Mouse (Mus musculus) spleen, adult 2 months (tissue): ENCODE measurements at regions not wholly inside any gene's neighbourhood (a gene's known extent, or its start where the extent isn't known, plus 50 kb on each side); places are given as distances from the start of the nearest gene placed in this dataset.

Experiments
- DNase-seq, 2 experiments: peaks; one replicate each; pipeline versions ENCODE4 v3.0.0 to v3.0.0-alpha.2; 2012 to 2021; ENCODE audit warnings: low spot score in 2 of 2, low read depth in 1 of 2
- H3K27ac ChIP-seq: fragments of 200-500 bp; 2 replicates; pipeline ENCODE4 v1.5.1; 2012; ENCODE audit warnings: low read length, inconsistent platforms; ENCODE audit not compliant: insufficient read depth
- H3K27me3 ChIP-seq: fragments of 200-500 bp; 2 replicates; pipeline ENCODE4 v1.6.1; 2012; ENCODE audit warnings: mild to moderate bottlenecking, moderate library complexity, low read length, inconsistent platforms; ENCODE audit not compliant: control insufficient read depth, insufficient read depth
- H3K36me3 ChIP-seq: fragments of 200-500 bp; 2 replicates; pipeline ENCODE4 v1.6.1; 2012; ENCODE audit warnings: mild to moderate bottlenecking, low read length, inconsistent platforms; ENCODE audit not compliant: control insufficient read depth, insufficient read depth
- H3K4me1 ChIP-seq: fragments of 200-500 bp; 2 replicates; pipeline ENCODE4 v1.6.1; 2011; ENCODE audit warnings: inconsistent platforms; ENCODE audit not compliant: control insufficient read depth, insufficient read depth, insufficient read length
- H3K4me3 ChIP-seq: fragments of 200-500 bp; 2 replicates; pipeline ENCODE4 v1.5.1; 2011; ENCODE audit warnings: mild to moderate bottlenecking, inconsistent platforms; ENCODE audit not compliant: insufficient read depth, insufficient read length; ENCODE audit errors: extremely low read depth
- CTCF ChIP-seq: fragments of 200-500 bp; IDR thresholded peaks from 2 replicates; pipeline ENCODE4 v1.5.1; 2011; ENCODE audit warnings: mild to moderate bottlenecking, inconsistent platforms; ENCODE audit not compliant: insufficient read depth, insufficient read length, insufficient replicate concordance; ENCODE audit errors: extremely low read depth
- POLR2A ChIP-seq: fragments of 200-500 bp; IDR thresholded peaks from 2 replicates; pipeline ENCODE4 v1.6.1; 2011; ENCODE audit warnings: low read depth, low read length, inconsistent platforms
- WGBS: fragments of 180-500 bp; shearing (Covaris S2); methylation state at CpG from one replicate; pipeline ENCODE4 v1.1.7; 2018; 5-methylcytosine and 5-hydroxymethylcytosine counted together

GRCm38 (mm10) chr17:45905596-45905995 is 126.6 kb downstream of the Vegfa start:
- TF ChIP-seq POLR2A = no peak
- no peak for TF ChIP-seq CTCF
- 72% methylated on average over 7 of the region's 7 CpGs for WGBS
- H3K27ac ChIP-seq = no peak overlapping the region
- no peaks in the 10 kb centered on the region for H3K4me1 ChIP-seq
- no peaks in the 10 kb centered on the region for H3K27me3 ChIP-seq
- no peak for DNase-seq
- no peak overlapping the region for H3K4me3 ChIP-seq
- no peaks in the 10 kb centered on the region for H3K36me3 ChIP-seq

- Histone ChIP-seq H3K4me1 (no peaks in the 10 kb centered on the region), H3K27me3 (no peaks in the 10 kb centered on the region), H3K27ac (no peak overlapping the region), H3K4me3 (no peak overlapping the region), H3K36me3 (no peaks in the 10 kb centered on the region)
- WGBS = 81% methylated on average over 4 of the region's 4 CpGs
- DNase-seq = no peak
- TF ChIP-seq CTCF = no peak
- no peak for TF ChIP-seq POLR2A
Observed at GRCm38 (mm10) chr17:45904251-45904650, 127.9 kb downstream of the Vegfa start.

DNA sequence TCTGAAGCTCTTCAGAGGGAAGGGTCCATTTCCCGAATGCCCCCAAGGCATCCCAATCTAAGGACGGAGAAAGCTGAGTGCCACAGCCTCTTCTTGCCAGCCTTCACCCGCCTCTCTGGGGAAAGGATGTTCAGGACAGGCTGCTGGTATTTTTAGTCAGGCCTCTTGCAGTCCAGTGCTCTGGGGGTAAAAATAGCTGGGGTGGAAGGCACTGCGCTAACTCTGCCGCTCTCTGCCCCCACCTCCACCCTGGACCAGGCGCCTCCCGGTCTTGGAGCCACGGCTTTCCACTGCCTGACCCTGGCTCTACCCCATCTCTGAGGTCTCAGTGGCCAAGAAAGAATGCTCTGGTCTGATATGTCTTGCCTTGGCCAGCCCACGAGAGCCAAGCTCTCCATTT is 128.9 kb downstream of the Vegfa start:
- no peak overlapping the region for H3K27ac ChIP-seq
- H3K36me3 ChIP-seq = no peaks in the 10 kb centered on the region
- H3K4me1 ChIP-seq = no peaks in the 10 kb centered on the region
- whole genome bisulfite sequencing = 89% methylated on average over 9 of the region's 9 CpGs
- TF ChIP-seq CTCF = no peak
- no peak for TF ChIP-seq POLR2A
- no peaks in the 10 kb centered on the region for H3K27me3 ChIP-seq
- H3K4me3 ChIP-seq = no peak overlapping the region
- no peak for DNase-seq

DNA sequence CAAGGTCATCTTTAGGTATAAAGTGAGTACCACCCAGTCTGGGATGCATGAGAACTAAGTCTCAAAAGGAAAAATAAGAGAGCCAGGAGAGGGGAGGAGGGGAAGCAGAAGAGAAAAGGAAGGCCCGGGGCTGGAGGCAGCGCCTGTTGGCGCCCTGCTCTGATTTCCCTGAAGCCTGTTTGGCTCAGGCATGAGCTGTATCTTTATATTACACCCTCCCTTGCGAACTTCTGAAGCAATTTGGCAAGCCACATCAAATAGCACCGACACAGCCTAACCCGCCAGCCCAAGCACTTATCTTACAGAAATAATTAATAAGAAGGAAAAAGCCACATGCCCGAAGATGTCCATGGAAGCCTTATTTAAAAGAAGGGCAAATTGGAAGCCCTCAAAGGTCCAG is 129.5 kb downstream of the Vegfa start:
- no peak overlapping the region for H3K27ac ChIP-seq
- no peaks in the 10 kb centered on the region for H3K4me1 ChIP-seq
- TF ChIP-seq CTCF (no peak), POLR2A (no peak)
- no peaks in the 10 kb centered on the region for H3K27me3 ChIP-seq
- no peaks in the 10 kb centered on the region for H3K36me3 ChIP-seq
- H3K4me3 ChIP-seq = no peak overlapping the region
- DNase-seq = no peak
- 88% methylated on average over 7 of the region's 7 CpGs for WGBS

- no peak for DNase-seq
- WGBS = 87% methylated on average over 4 of the region's 4 CpGs
- Histone ChIP-seq H3K4me1 (no peaks in the 10 kb centered on the region), H3K36me3 (no peaks in the 10 kb centered on the region), H3K27me3 (no peaks in the 10 kb centered on the region), H3K27ac (no peak overlapping the region), H3K4me3 (no peak overlapping the region)
- TF ChIP-seq CTCF (no peak), POLR2A (no peak)
Observed at GRCm38 (mm10) chr17:45896922-45897302, 135.3 kb downstream of the Vegfa start.

DNA sequence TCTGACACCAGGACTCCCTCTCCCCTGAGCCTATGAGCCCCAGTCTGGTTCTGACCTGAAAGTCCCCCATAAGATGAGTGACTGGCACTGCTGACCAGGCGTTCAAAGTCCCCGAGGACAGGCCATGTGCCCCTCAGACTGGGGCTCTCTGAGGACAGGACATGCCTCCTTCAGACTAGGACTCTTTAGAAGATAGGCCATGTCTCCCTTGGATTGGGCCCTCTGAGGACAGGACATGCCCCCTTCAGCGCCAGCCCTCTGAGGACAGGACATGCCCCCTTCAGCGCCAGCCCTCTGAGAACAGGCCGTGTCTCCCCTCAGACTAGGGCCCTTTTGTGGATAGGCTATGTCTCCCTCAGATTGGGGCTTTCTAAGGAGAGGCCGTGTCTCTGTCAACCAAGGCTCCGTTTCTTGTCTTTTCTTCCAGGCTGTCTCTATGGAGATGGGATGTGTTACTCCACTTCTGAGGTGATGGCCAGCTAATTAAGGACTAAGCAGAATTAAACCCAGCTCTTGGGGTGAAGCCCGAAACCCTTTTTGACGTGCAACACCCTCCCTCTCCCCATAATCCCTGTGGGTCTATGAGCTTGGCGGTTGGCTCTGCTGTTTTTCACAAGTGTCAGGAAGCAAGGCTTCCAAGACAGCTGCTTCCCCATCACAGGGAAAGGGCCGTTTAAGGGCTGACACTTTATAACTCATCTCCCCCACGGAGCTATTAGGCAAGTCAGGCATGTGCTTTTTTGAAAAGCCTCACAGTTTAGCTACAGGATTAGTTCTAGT is 135.8 kb downstream of the Vegfa start:
- no peak overlapping the region for H3K4me3 ChIP-seq
- H3K27ac ChIP-seq = no peak overlapping the region
- no peak for DNase-seq
- TF ChIP-seq POLR2A (no peak), CTCF (no peak)
- 86% methylated on average over 12 of the region's 12 CpGs for WGBS
- no peaks in the 10 kb centered on the region for H3K36me3 ChIP-seq
- no peaks in the 10 kb centered on the region for H3K27me3 ChIP-seq
- H3K4me1 ChIP-seq = no peaks in the 10 kb centered on the region

- no peak for DNase-seq
- WGBS = 91% methylated on average over 5 of the region's 5 CpGs
Observed at GRCm38 (mm10) chr17:45894166-45894565, 138.0 kb downstream of the Vegfa start.

More at GRCm38 (mm10) chr17:45894166-45894565, 138.0 kb downstream of the Vegfa start:
- no peak overlapping the region for H3K4me3 ChIP-seq
- H3K4me1 ChIP-seq = no peaks in the 10 kb centered on the region
- H3K27me3 ChIP-seq = no peaks in the 10 kb centered on the region
- H3K27ac ChIP-seq = no peak overlapping the region
- no peaks in the 10 kb centered on the region for H3K36me3 ChIP-seq
- TF ChIP-seq CTCF (no peak), POLR2A (no peak)
